Mouse (Mus musculus) 416B (cell line): ENCODE measurements around the gene Zfp185.
A peak's percentile ranks its signal among the peaks of the same experiment; 100 is the strongest.

Experiments used
- DNase-seq: peaks from one replicate; pipeline ENCODE4 v3.0.0; 2011; ENCODE audit warnings: low read depth

The Zfp185 gene

DNA sequence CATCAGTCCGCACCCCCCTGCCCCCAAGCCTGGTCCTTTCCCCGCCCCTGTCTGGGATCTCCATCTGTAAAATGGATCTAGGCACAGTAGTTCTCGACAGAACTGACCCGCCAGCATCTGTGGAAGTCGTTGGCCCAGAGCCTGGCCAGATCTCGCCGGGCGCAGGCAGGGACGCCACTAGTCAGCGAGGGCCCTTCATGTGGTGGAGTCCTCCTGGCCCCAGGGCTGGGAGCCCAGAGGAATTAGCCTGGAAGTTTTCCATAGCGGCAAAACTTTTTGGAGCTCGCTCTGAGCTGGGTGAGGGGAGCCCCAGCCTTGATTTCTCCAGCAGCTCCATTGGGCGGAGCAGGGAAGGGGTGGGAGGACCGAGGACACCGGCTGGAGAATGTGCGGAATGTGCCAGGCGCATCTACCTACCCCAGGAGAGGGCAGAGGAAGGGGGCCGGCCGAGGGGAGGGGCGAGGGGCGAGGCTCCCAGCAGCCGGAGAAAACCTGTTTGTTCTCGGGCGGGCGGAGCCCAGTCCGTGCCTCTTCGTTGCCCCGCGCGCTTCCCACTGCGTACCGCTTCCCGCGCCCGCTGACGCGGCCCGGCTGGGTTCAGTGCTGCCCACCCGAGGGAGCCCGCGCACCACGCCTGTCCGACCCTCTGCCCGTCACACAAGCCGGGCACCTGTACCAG, at the start of gene Zfp185:
Gene Zfp185, plus strand, starts transcription at position 499 of the 679 bp plus-strand sequence.
- DNase-seq = no peak

- no peak for DNase-seq
Measured at GRCm38 (mm10) chrX:72953464-72953863, 33.7 kb upstream of the Zfp185 start.

DNA sequence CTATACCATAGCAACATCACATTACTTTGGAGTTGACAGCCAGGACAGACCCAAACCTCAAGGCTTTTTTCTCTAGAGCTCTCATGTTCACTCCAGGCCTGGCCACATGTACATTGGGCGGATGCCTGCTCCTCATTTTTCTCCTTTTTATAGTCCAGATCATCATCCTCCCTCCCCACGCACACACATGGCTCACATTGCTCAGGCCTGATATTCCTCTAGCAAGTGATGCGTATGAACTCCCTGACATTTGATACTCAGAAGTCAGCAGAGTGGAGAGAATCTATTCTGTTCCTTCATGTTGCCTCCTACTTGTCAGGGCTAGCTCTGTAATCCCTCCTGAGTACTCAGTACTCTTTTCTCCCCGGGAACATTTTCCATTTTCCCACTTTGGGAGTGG, 30.7 kb upstream of the Zfp185 start:
- DNase-seq = no peak

DNA sequence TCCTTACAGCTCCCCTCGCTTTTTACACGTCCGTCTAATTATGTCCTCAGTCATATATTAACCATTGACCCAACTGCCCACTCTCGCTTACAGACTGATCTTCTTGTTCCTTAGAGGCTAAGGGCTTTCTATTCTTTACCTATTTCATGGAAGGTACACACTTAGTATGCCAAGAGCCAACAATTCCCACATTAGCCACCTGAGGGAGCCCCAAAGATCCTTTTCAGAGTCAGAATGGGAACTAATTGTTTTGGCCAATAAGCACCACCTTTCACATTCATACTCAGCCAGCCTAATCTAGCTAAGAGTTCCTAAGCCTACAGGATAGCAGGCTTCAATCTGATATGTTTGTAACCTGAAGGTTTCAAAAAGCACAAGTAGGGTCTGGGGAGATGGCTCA, 26.7 kb upstream of the Zfp185 start:
- peak; percentile 15 for DNase-seq

GRCm38 (mm10) chrX:72961511-72961910, 25.6 kb upstream of the Zfp185 start:
- DNase-seq = no peak

DNA sequence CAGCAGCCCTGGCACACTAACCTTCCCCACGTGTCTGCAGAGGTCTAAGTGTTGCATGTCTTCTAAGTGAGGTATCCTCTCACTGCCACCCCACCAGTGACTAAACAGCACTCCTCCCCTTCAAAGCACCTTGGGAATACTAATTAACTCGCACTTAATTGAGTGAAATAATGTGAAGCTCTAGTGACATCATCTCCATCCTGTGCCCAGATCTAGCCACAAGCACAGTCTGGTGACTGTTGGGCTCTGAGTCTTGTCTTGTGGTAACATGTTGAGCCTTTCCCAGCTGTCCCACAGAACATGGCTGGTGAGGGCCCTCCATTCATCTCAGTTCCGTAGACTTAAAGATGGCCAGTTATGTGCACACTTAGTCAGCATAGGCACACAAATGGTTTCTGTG, 24.4 kb upstream of the Zfp185 start:
- DNase-seq = no peak

DNA sequence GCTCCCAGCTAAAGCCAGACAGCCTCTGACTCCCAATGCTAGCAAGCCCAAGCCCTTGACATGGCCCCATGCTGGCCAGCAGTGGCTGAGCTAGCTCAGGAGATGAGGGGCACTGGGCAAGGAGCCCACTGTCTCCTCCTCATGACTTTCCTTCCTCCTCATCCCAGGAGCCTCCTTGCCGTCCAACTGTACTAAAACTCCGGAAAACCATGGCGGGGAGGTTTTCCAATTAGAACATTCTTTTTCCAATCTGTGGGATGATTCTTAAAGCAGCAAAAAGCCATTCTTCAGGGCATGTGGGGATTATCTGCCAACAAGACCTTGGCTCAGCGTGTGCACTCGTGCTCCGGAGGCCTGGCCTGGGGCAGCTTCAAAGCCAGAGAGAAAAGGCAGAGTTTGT, 4.3 kb upstream of the Zfp185 start:
- DNase-seq = no peak

GRCm38 (mm10) chrX:72985607-72986006, 1.5 kb upstream of the Zfp185 start:
- DNase-seq = no peak

- no peak for DNase-seq
Measured at GRCm38 (mm10) chrX:72987520-72987905, 374 bp downstream of the Zfp185 start.

DNA sequence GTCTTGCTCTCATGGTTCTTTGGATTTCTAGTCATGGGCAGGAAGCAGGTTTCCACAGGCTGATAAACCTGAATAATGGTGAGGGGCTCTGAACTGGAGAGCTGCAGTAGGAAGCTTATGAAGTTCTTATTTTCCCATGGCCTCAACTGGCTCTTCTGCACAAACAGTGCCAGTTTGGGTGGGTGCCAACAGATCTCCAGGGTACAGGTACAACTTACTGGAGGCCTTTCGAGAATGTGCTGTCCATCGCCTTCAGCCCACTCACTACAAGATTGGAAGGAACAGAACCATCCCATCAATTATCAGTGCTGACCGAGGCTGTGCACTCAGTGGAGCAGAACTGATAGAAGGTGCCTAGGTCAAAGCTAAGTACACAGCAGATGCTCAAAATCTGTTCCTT, 1.3 kb downstream of the Zfp185 start:
- DNase-seq = no peak

DNA sequence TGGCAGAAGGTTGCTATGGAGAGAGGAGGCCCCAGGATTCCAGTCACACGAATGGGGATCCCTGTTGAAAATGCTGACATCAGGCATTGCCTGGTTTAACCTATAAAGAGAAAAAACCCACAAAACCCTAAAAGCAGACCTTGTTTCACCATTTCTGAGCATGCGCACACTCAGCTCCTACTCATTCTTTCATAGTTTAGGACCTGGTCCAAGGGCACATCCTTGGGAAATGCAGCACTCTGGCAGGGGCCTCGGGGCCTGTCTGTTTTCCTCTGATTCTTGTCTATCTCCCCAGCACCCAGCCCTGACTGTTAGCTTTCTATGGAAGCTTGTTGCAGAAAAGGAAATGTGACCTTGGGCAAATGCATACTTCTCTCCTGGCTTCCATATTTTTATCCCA, 3.4 kb downstream of the Zfp185 start:
- no peak for DNase-seq

GRCm38 (mm10) chrX:72992291-72992919, 5.3 kb downstream of the Zfp185 start:
- peak; percentile 14 for DNase-seq

GRCm38 (mm10) chrX:72995542-72995941, 8.4 kb downstream of the Zfp185 start:
- DNase-seq = no peak

DNA sequence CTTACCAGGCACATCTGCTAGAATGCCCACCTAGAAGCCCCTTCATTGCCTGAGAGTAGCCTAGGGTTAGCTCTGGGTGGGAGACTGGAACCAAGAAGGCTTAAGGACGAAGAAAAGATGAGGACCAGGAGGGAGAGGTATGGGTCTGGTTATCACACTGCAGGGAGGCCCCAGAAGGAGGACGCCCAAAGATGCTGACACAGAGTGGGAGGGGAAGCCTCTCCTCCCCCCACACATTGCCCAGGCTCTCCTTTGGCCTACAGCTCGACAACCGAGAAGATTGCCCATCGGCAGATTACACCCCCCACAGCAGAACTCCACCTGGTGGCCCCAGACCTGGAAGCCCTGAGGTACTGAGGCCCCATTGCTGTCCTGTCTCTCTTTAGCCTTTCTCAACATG, 16.0 kb downstream of the Zfp185 start:
- no peak for DNase-seq

DNA sequence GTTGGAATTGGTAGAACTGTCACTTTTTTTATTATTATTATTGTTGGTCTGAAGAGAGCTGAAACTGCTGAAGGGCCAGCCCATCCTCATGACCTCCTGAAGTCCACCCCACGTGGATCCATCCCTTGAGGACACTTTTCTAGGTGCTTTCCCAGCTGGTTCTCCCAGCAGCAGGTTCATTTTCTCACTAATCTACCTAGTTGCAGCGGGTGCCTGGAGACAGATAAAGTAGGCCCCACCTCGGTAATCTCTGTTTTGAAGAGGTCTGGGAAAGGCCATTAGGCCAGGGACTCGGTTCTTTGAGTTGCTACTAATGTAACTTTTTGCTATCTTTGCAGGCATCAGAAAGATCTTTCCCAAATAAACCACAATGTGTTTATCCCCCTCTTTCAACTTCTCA, 18.5 kb downstream of the Zfp185 start:
- DNase-seq = no peak

- peak; percentile 93 for DNase-seq
Measured at GRCm38 (mm10) chrX:73007597-73008479, 20.7 kb downstream of the Zfp185 start.

- DNase-seq = no peak
Measured at GRCm38 (mm10) chrX:73012846-73013245, 25.7 kb downstream of the Zfp185 start.

DNA sequence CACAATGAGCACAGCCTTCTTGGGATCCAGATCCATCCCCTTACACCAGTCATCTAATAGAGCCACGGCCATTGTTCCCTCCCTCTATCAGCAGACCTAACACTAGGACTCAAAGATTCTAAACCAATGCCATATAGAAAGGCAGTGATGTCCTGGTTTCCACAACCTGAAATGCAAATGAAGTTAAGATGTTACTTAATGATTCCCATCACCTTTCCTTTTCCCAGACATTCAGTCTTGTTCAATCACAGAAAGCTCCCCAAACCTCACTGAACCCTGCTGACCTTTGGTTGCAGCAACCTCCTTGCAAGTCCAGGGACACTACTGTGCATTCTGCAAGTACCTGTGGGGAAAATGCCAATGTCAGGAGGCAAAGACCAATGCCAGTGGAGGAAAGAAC, 49.9 kb downstream of the Zfp185 start, which contains the start of gene Pnma5:
Gene Pnma5, minus strand, starts transcription at position 101 of the 400 bp plus-strand sequence.
- DNase-seq = no peak

GRCm38 (mm10) chrX:73038831-73039230, 51.7 kb downstream of the Zfp185 start:
- DNase-seq = no peak

- DNase-seq = no peak
Measured at GRCm38 (mm10) chrX:73039666-73040065, 52.5 kb downstream of the Zfp185 start.

GRCm38 (mm10) chrX:73053860-73054563, 66.9 kb downstream of the Zfp185 start:
- DNase-seq = peak; percentile 92

GRCm38 (mm10) chrX:73061528-73061927, 74.4 kb downstream of the Zfp185 start:
- DNase-seq = no peak
